Mouse (Mus musculus) intestine, embryonic 16.5 days (tissue): ENCODE results near the gene Gm14124. TPM values are rescaled to one million over a fixed set of nuclear protein-coding genes. Genes with fewer than 3 reads are reported as not detected.
A peak's percentile ranks its signal among the peaks of the same experiment; 100 is the strongest.
"Not testable (repeated sequence)": the region's sequence is repeated elsewhere in the genome, so short reads cannot be mapped to it uniquely, and the experiment has no call there.

Experiments used
- ATAC-seq: fragments of 200-750 bp; cut with Nextera tagmentation; 2 replicates; pipeline ENCODE4 v1.8.0; 2017; ENCODE audit warnings: moderate TSS enrichment, moderate library complexity
- H3K27ac ChIP-seq: fragments of 300-500 bp; sonication (generic); 2 replicates; pipeline ENCODE4 v1.5.1; 2014; ENCODE audit warnings: mild to moderate bottlenecking, low read length
- H3K27me3 ChIP-seq: fragments of 300-500 bp; sonication (generic); replicated peaks from 2 replicates; pipeline ENCODE4 v1.6.1; 2014; ENCODE audit warnings: low read length, control low read depth, mixed read lengths; ENCODE audit not compliant: control insufficient read depth, insufficient read depth
- H3K36me3 ChIP-seq: fragments of 300-500 bp; sonication (generic); 2 replicates; pipeline ENCODE4 v1.6.1; 2014; ENCODE audit warnings: low read length, control low read depth; ENCODE audit not compliant: control insufficient read depth, insufficient read depth
- H3K4me1 ChIP-seq: fragments of 300-500 bp; sonication (generic); 2 replicates; pipeline ENCODE4 v1.6.1; 2014; ENCODE audit warnings: low read length, control low read depth, mixed read lengths; ENCODE audit not compliant: control insufficient read depth, insufficient read depth
- H3K4me2 ChIP-seq: fragments of 300-500 bp; sonication (generic); 2 replicates; pipeline ENCODE4 v1.6.1; 2014; ENCODE audit warnings: low read depth, low read length, control low read depth
- H3K4me3 ChIP-seq: fragments of 300-500 bp; sonication (generic); 2 replicates; pipeline ENCODE4 v1.5.1; 2014; ENCODE audit warnings: mild to moderate bottlenecking, low read length
- H3K9ac ChIP-seq: fragments of 300-500 bp; sonication (generic); 2 replicates; pipeline ENCODE4 v1.6.1; 2014; ENCODE audit warnings: low read depth, low read length
- H3K9me3 ChIP-seq: fragments of 300-500 bp; sonication (generic); 2 replicates; pipeline ENCODE4 v1.6.1; 2016; ENCODE audit warnings: low read length, control low read depth; ENCODE audit not compliant: control insufficient read depth
- WGBS: fragments of 180-500 bp; shearing (Covaris S2); extraction: QIAGEN DNeasy Blood & Tissue Kit; methylation state at CpG from one replicate; pipeline ENCODE4 v1.1.7; 2014; 5-methylcytosine and 5-hydroxymethylcytosine counted together
- polyA plus RNA-seq: library from polyadenylated mRNA; unstranded; fragments of >200 nt; fragmentation: Nextera tagmentation; extraction: Ambion mirVana; gene quantifications from 2 replicates; pipeline ENCODE4 v1.2.1, GENCODE M21; 2015

The Gm14124 gene
- 0.04 TPM in 1 of 2 replicates, not detected in the other for polyA plus RNA-seq

- not testable (repeated sequence) for H3K27ac ChIP-seq, H3K27me3 ChIP-seq, H3K4me1 ChIP-seq, H3K36me3 ChIP-seq, H3K9me3 ChIP-seq, H3K4me2 ChIP-seq, H3K4me3 ChIP-seq, H3K9ac ChIP-seq, ATAC-seq
- WGBS = 77% methylated on average over 4 of the region's 4 CpGs
Measured at GRCm38 (mm10) chr2:150257291-150257690, at the start of gene Gm14124. Gene Gm14124, plus strand, starts transcription at chr2:150257517.

- not testable (repeated sequence) for H3K4me1 ChIP-seq, H3K9me3 ChIP-seq, H3K27ac ChIP-seq, H3K36me3 ChIP-seq, H3K27me3 ChIP-seq
- Histone ChIP-seq H3K4me3 (peak within 1 kb of the TSS; percentile 48), H3K9ac (peak within 1 kb of the TSS; percentile 56), H3K4me2 (peak within 1 kb of the TSS; percentile 49)
- ATAC-seq = peak; percentile 100
- 2% methylated on average over 15 of the region's 15 CpGs for WGBS
Measured at GRCm38 (mm10) chr2:150217600-150218362, 39.5 kb upstream of the Gm14124 start, which contains the start of gene Zfp937. Gene Zfp937, plus strand, starts transcription at chr2:150218073.

- 1% methylated on average over 3 of the region's 4 CpGs for WGBS
Measured at GRCm38 (mm10) chr2:150218363-150218725, 39.0 kb upstream of the Gm14124 start.

GRCm38 (mm10) chr2:150223263-150223662 lies 34.1 kb upstream of the Gm14124 start:
- H3K27me3 ChIP-seq, H3K4me3 ChIP-seq, H3K36me3 ChIP-seq, H3K4me1 ChIP-seq, H3K27ac ChIP-seq, H3K4me2 ChIP-seq, H3K9me3 ChIP-seq, H3K9ac ChIP-seq: not testable (repeated sequence)
- peak; percentile 29; the same call in 1 of the 2 replicates for ATAC-seq

More at GRCm38 (mm10) chr2:150218363-150218725, 39.0 kb upstream of the Gm14124 start:
- H3K9ac ChIP-seq = peak overlapping the region; percentile 56
- H3K4me1 ChIP-seq, H3K27me3 ChIP-seq, H3K36me3 ChIP-seq, H3K27ac ChIP-seq, H3K9me3 ChIP-seq, ATAC-seq: not testable (repeated sequence)
- H3K4me3 ChIP-seq = peak overlapping the region; percentile 48
- H3K4me2 ChIP-seq = peak overlapping the region; percentile 47; the same call in 1 of the 2 replicates

GRCm38 (mm10) chr2:150243211-150243610 lies 14.1 kb upstream of the Gm14124 start:
- Histone ChIP-seq H3K9me3 (peaks cover 2% of the 10 kb centered on the region; the same call in 1 of the 2 replicates), H3K4me2 (no peak overlapping the region), H3K9ac (no peak overlapping the region), H3K27ac (no peak overlapping the region), H3K4me1 (no peaks in the 10 kb centered on the region), H3K27me3 (no peaks in the 10 kb centered on the region), H3K4me3 (no peak overlapping the region), H3K36me3 (peaks cover 1% of the 10 kb centered on the region; the same call in 1 of the 2 replicates)
- ATAC-seq = no peak
- WGBS = 88% methylated on average over 2 of the region's 2 CpGs

GRCm38 (mm10) chr2:150255491-150255890 lies 1.8 kb upstream of the Gm14124 start, which contains the start of gene Gm21994:
Gene Gm21994, minus strand, starts transcription at chr2:150255591.
- not testable (repeated sequence) for ATAC-seq

GRCm38 (mm10) chr2:150256861-150257260 lies 456 bp upstream of the Gm14124 start:
- not testable (repeated sequence) for H3K27me3 ChIP-seq, H3K36me3 ChIP-seq, H3K27ac ChIP-seq, H3K9me3 ChIP-seq, H3K4me1 ChIP-seq, H3K4me2 ChIP-seq, ATAC-seq, H3K4me3 ChIP-seq, H3K9ac ChIP-seq
- 64% methylated on average over 2 of the region's 2 CpGs for WGBS

More at GRCm38 (mm10) chr2:150255491-150255890, 1.8 kb upstream of the Gm14124 start, which contains the start of gene Gm21994:
- H3K27me3 ChIP-seq, H3K9me3 ChIP-seq, H3K4me3 ChIP-seq, H3K36me3 ChIP-seq, H3K27ac ChIP-seq, H3K9ac ChIP-seq, H3K4me1 ChIP-seq, H3K4me2 ChIP-seq: not testable (repeated sequence)
- 61% methylated on average over 2 of the region's 2 CpGs for WGBS

DNA sequence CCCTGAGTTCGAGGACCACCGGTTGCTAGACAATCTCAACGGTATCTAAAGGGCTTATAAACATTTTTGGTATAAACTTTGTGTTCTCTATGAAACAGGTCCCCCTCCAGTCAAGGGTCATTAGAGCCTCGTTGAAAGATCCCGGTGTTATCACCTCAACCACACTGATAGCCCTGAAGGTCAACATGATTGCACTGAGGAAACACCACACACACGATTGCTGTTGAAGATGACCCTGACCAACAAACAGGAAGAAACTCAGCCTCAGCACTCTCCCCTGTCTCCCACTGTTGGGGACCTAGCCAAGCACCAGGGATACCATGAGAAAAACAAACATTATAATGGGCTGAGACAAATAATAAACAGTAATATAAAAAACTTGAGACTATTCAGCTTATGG lies 36.4 kb downstream of the Gm14124 start:
- Histone ChIP-seq H3K27me3 (no peaks in the 10 kb centered on the region), H3K27ac (no peak overlapping the region), H3K9ac (no peak overlapping the region), H3K36me3 (no peaks in the 10 kb centered on the region), H3K9me3 (no peaks in the 10 kb centered on the region), H3K4me1 (no peaks in the 10 kb centered on the region), H3K4me3 (no peak overlapping the region), H3K4me2 (no peak overlapping the region)
- no peak for ATAC-seq
- 80% methylated on average over 6 of the region's 6 CpGs for WGBS

DNA sequence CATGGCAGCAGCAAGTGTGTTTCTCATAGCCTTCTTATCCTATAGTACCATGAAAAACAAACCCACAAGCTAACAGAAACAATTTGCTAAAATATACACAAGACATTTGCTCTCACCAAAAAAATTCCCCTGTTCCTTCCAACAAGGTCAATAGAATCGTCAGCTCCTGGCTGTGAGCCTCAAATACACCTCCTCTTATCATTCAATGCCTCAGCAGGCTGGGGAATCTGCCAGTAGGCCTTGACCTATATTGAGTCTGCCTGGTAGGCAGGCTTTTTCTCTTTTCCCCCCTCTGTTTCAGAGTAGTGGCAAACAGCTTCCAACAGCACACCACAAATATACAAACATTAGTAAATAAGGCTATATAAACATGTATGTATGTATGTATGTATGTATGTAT lies 41.8 kb downstream of the Gm14124 start:
- Histone ChIP-seq H3K27ac (no peak overlapping the region), H3K4me1 (no peaks in the 10 kb centered on the region), H3K4me3 (no peak overlapping the region), H3K9ac (no peak overlapping the region), H3K27me3 (no peaks in the 10 kb centered on the region), H3K9me3 (no peaks in the 10 kb centered on the region), H3K4me2 (no peak overlapping the region), H3K36me3 (no peaks in the 10 kb centered on the region)
- no peak for ATAC-seq
- WGBS = 28% methylated on average over 1 of the region's 1 CpGs
